8 mouse cellular contexts compared by ENCODE assay signal in genomic region chr9:46229573-46230449, GRCm38 (mm10). TPM values are rescaled to one million over a fixed set of nuclear protein-coding genes. Genes with fewer than 3 reads are reported as not detected.
A peak's percentile ranks its signal among the peaks of the same experiment; 100 is the strongest.
DNase-seq lines count a peak whose midpoint lies in the region; ATAC-seq and TF ChIP-seq lines count a peak whose summit lies in the region.

No protein-coding gene starts in this region.

- peak overlapping the region; percentile 79 for H3K4me3 ChIP-seq in E14TG2a.4 (replicated peaks; ENCODE audit: low read length)
- H3K4me3 ChIP-seq in forebrain, embryonic 15.5 days, result peak overlapping the region; percentile 43
- H3K4me3 ChIP-seq in liver, postnatal 0 days (ENCODE audit: low read depth, low read length), result peak overlapping the region; percentile 45
- H3K4me3 ChIP-seq in thymus, adult 2 months (ENCODE audit: control insufficient read depth, insufficient read depth, low read length), result peak overlapping the region; percentile 22; the same call in 1 of the 2 replicates

- H3K27me3 ChIP-seq in E14TG2a.4 (ENCODE audit: insufficient read depth, low read length), result peaks cover 44% of the 10 kb centered on the region
- no peaks in the 10 kb centered on the region for H3K27me3 ChIP-seq in forebrain, embryonic 15.5 days
- no peaks in the 10 kb centered on the region for H3K27me3 ChIP-seq in liver, postnatal 0 days (ENCODE audit: insufficient read depth, low read length)
- no peaks in the 10 kb centered on the region for H3K27me3 ChIP-seq in thymus, adult 2 months (ENCODE audit: control insufficient read depth, insufficient read depth, low read length)

- intact Hi-C loops in heart, postnatal 25 days (cut with DNase I), result no loop called here

- H3K27ac ChIP-seq in forebrain, embryonic 15.5 days (replicated peaks), result 0 out of 2 replicates have a peak overlapping the region, but pooled peaks have one; percentile 17
- H3K27ac ChIP-seq in liver, postnatal 0 days (ENCODE audit: low read depth), result peak overlapping the region; percentile 96
- H3K27ac ChIP-seq in thymus, adult 2 months (ENCODE audit: control insufficient read depth, insufficient read depth, low read length), result no peak overlapping the region

- peak overlapping the region; percentile 68 for H3K4me2 ChIP-seq in forebrain, embryonic 15.5 days (replicated peaks)
- peak overlapping the region; percentile 69 for H3K4me2 ChIP-seq in liver, postnatal 0 days (ENCODE audit: low read depth, low read length)

- peak; percentile 97 for ATAC-seq in forebrain, embryonic 15.5 days (replicated peaks)
- peak; percentile 19 for ATAC-seq in liver, postnatal 0 days

- H3K9ac ChIP-seq in forebrain, embryonic 15.5 days (replicated peaks), result peak overlapping the region; percentile 43
- peak overlapping the region; percentile 79 for H3K9ac ChIP-seq in liver, postnatal 0 days (replicated peaks)

- peak; percentile 50 for TF ChIP-seq CTCF in E14TG2a.4 (conservative IDR thresholded peaks at IDR 0.05; ENCODE audit: low read length)
- peak; percentile 75 for TF ChIP-seq CTCF in liver, postnatal 0 days (IDR thresholded peaks at IDR 0.05; ENCODE audit: low read depth)
- peak; percentile 72; the same call in 1 of the 2 replicates for TF ChIP-seq CTCF in thymus, adult 2 months (IDR thresholded peaks at IDR 0.05; ENCODE audit: borderline replicate concordance, control insufficient read depth, extremely low read depth, insufficient read depth, low read length, poor library complexity)

- no peak for TF ChIP-seq EP300 in liver, postnatal 0 days (IDR thresholded peaks at IDR 0.05; ENCODE audit: low read depth)

- H3K4me1 ChIP-seq in E14TG2a.4 (replicated peaks; ENCODE audit: low read depth, low read length), result peaks cover 32% of the 10 kb centered on the region
- peaks cover 7% of the 10 kb centered on the region for H3K4me1 ChIP-seq in forebrain, embryonic 15.5 days
- peaks cover 20% of the 10 kb centered on the region for H3K4me1 ChIP-seq in liver, postnatal 0 days (ENCODE audit: insufficient read depth)
- H3K4me1 ChIP-seq in thymus, adult 2 months (replicated peaks; ENCODE audit: control insufficient read depth, insufficient read depth, low read length), result peaks cover 5% of the 10 kb centered on the region

- no peaks in the 10 kb centered on the region for H3K36me3 ChIP-seq in E14TG2a.4 (ENCODE audit: insufficient read depth, low read length)
- no peaks in the 10 kb centered on the region for H3K36me3 ChIP-seq in forebrain, embryonic 15.5 days
- no peaks in the 10 kb centered on the region for H3K36me3 ChIP-seq in liver, postnatal 0 days (replicated peaks; ENCODE audit: insufficient read depth, low read length)
- H3K36me3 ChIP-seq in thymus, adult 2 months (ENCODE audit: control insufficient read depth, insufficient read depth, low read length), result no peaks in the 10 kb centered on the region

- no peak for TF ChIP-seq POLR2A in thymus, adult 2 months (IDR thresholded peaks at IDR 0.05; ENCODE audit: control insufficient read depth, extremely low read depth, insufficient read depth, low read length, poor library complexity)

- 15% methylated on average over 37 of the region's 37 CpGs for WGBS in forebrain, embryonic 15.5 days
- WGBS in liver, postnatal 0 days (ENCODE audit: insufficient replicate concordance), result 10% methylated on average over 37 of the region's 37 CpGs
- 21% methylated on average over 37 of the region's 37 CpGs for WGBS in thymus, adult 2 months

- DNase-seq in c-Kit-positive CD71-positive TER-119-positive erythroid progenitor cells, embryonic 14.5 days (ENCODE audit: low spot score), result peak; percentile 39
- DNase-seq in heart, postnatal 25 days (ENCODE audit: low spot score), result peak; percentile 60
- peak; percentile 90 for DNase-seq in layer of hippocampus, adult 11-12 months (ENCODE audit: low spot score)
- peak; percentile 79 for DNase-seq in liver, postnatal 0 days
- DNase-seq in ovary, adult 18-20 months (ENCODE audit: low spot score), result peak; percentile 73
- DNase-seq in thymus, adult 2 months, result peak; percentile 41

- H3K9me3 ChIP-seq in E14TG2a.4 (ENCODE audit: low read length), result no peaks in the 10 kb centered on the region
- no peaks in the 10 kb centered on the region for H3K9me3 ChIP-seq in forebrain, embryonic 15.5 days
- H3K9me3 ChIP-seq in liver, postnatal 0 days (ENCODE audit: low read length), result no peaks in the 10 kb centered on the region

RNA-seq across cellular contexts. Expression of gene Apoa1, which starts 1.4 kb away (rescaled TPM):
- 1.7 and 3.5 TPM in 2 replicates for polyA plus RNA-seq in forebrain, embryonic 15.5 days (2015; fragmentation: Nextera tagmentation; extraction: Ambion mirVana)
- total RNA-seq in heart, postnatal 25 days (2021), result not detected
- polyA plus RNA-seq in liver, postnatal 0 days (2015; fragmentation: Nextera tagmentation; extraction: Ambion mirVana), result 27,203 and 27,647 TPM in 2 replicates
- 3.3 and 13.1 TPM in 2 replicates for polyA plus RNA-seq in thymus, adult 2 months (2012; rRNA removed)

RNA-seq across cellular contexts. Expression of gene Apoc3, which starts 5.6 kb away (rescaled TPM):
- not detected in 2 replicates for polyA plus RNA-seq in forebrain, embryonic 15.5 days (2015; fragmentation: Nextera tagmentation; extraction: Ambion mirVana)
- total RNA-seq in heart, postnatal 25 days (2021), result not detected
- 453 and 541 TPM in 2 replicates for polyA plus RNA-seq in liver, postnatal 0 days (2015; fragmentation: Nextera tagmentation; extraction: Ambion mirVana)
- polyA plus RNA-seq in thymus, adult 2 months (2012; rRNA removed), result 6.5 and 22.7 TPM in 2 replicates

RNA-seq across cellular contexts. Expression of gene Apoa4, which starts 10.7 kb away (rescaled TPM):
- polyA plus RNA-seq in forebrain, embryonic 15.5 days (2015; fragmentation: Nextera tagmentation; extraction: Ambion mirVana), result not detected in 2 replicates
- total RNA-seq in heart, postnatal 25 days (2021), result not detected
- polyA plus RNA-seq in liver, postnatal 0 days (2015; fragmentation: Nextera tagmentation; extraction: Ambion mirVana), result 256 and 423 TPM in 2 replicates
- 6.9 and 8.2 TPM in 2 replicates for polyA plus RNA-seq in thymus, adult 2 months (2012; rRNA removed)

RNA-seq across cellular contexts. Expression of gene Apoa5, which starts 38.6 kb away (rescaled TPM):
- polyA plus RNA-seq in forebrain, embryonic 15.5 days (2015; fragmentation: Nextera tagmentation; extraction: Ambion mirVana), result not detected in 2 replicates
- total RNA-seq in heart, postnatal 25 days (2021), result not detected
- 771 and 869 TPM in 2 replicates for polyA plus RNA-seq in liver, postnatal 0 days (2015; fragmentation: Nextera tagmentation; extraction: Ambion mirVana)
- polyA plus RNA-seq in thymus, adult 2 months (2012; rRNA removed), result 0.09 and 3.4 TPM in 2 replicates

RNA-seq across cellular contexts. Expression of gene Zpr1, which starts 43.1 kb away (rescaled TPM):
- 69.7 and 73.1 TPM in 2 replicates for polyA plus RNA-seq in forebrain, embryonic 15.5 days (2015; fragmentation: Nextera tagmentation; extraction: Ambion mirVana)
- total RNA-seq in heart, postnatal 25 days (2021), result 10 to 100 TPM; 18.5 to 19.4 TPM
- 20.6 and 21.8 TPM in 2 replicates for polyA plus RNA-seq in liver, postnatal 0 days (2015; fragmentation: Nextera tagmentation; extraction: Ambion mirVana)
- polyA plus RNA-seq in thymus, adult 2 months (2012; rRNA removed), result 25.9 and 28.7 TPM in 2 replicates

Comparison
In these comparisons a context has a peak if more than half of its experiments do, and no peak if none do; other contexts are left out.
1. H3K4me3 ChIP-seq: peak in every context shown above with its lines; median percentile 79 in E14TG2a.4; 45 in liver, postnatal 0 days; 43 in forebrain, embryonic 15.5 days; 22 in thymus, adult 2 months.
2. DNase-seq: peak in every context shown above with its lines; median percentile 90 in layer of hippocampus, adult 11-12 months; 79 in liver, postnatal 0 days; 73 in ovary, adult 18-20 months; 60 in heart, postnatal 25 days; 41 in thymus, adult 2 months; 39 in c-Kit-positive CD71-positive TER-119-positive erythroid progenitor cells, embryonic 14.5 days.
3. RNA of gene Apoa1, which starts 1.4 kb away (polyA plus RNA-seq): 27,203 to 27,647 TPM in liver, postnatal 0 days; 3.3 to 13.1 TPM in thymus, adult 2 months and 1.7 to 3.5 TPM in forebrain, embryonic 15.5 days; every median in the first group is over 1,000 times any median in the second.
4. RNA of gene Apoc3, which starts 5.6 kb away (polyA plus RNA-seq): 453 to 541 TPM in liver, postnatal 0 days; 6.5 to 22.7 TPM in thymus, adult 2 months and not detected in forebrain, embryonic 15.5 days; every median in the first group is over 10 times any median in the second.
5. RNA of gene Apoa4, which starts 10.7 kb away (polyA plus RNA-seq): 256 to 423 TPM in liver, postnatal 0 days; 6.9 to 8.2 TPM in thymus, adult 2 months and not detected in forebrain, embryonic 15.5 days; every median in the first group is over 10 times any median in the second.
6. Peak in every context shown above with its lines, with median percentiles within 50 percentile points of each other: CTCF ChIP-seq.